Mouse (Mus musculus): Measurements from ENCODE around the gene Dhdds.

Dhdds gene

GRCm38 (mm10) chr4:133958884-133959283 is 41.8 kb downstream of the Dhdds start:
- no peak for DNase-seq (ENCODE audit: low read depth in 1 of 2, low spot score in 2 of 2)

DNA sequence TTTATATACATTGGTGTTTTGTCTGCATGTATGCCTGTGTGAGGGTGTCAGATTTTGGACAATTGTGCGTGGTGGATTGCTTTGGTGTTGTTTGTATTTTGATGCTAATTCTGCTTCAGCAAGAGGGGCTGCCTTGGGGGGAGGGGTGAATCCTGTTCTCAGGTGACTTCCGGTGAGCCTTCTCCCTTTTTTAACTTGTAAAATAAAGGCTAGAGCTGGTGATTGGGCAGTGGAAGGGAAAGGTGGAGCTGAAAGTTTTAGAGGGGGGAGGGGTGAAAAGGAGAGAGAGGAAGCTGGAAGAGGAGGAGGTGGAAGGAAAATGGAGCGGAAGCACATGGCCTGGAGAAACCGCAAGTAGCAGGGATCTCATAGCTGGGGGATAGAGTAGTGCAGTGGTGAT is 44.4 kb downstream of the Dhdds start:
- no peak for DNase-seq (ENCODE audit: low read depth in 1 of 2, low spot score in 2 of 2)

DNA sequence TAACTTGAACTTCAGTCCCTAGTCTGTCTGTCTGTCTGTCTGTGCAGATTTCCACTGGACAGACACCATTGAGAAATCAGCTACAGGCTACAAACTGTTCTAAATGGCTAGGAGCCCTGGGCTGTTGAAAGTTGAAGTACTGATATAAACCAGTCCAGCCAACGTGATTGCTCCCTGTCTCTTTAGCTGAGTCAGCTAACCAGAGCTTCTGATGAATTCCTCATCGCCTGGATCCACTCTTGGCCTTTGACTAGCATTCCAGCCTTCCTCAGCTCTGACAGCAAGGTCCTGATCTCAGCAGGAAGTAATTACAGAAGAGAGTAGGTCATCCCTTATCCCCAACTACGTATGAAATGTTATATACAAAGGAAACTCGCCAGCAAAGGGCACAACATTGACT is 54.0 kb downstream of the Dhdds start:
- no peak for DNase-seq (ENCODE audit: low read depth in 1 of 2, low spot score in 2 of 2)

GRCm38 (mm10) chr4:133943791-133944190 is 56.9 kb downstream of the Dhdds start:
- no peak for DNase-seq (ENCODE audit: low read depth in 1 of 2, low spot score in 2 of 2)

GRCm38 (mm10) chr4:133942679-133943078 is 58.0 kb downstream of the Dhdds start:
- no peak for DNase-seq (ENCODE audit: low read depth in 1 of 2, low spot score in 2 of 2)

DNA sequence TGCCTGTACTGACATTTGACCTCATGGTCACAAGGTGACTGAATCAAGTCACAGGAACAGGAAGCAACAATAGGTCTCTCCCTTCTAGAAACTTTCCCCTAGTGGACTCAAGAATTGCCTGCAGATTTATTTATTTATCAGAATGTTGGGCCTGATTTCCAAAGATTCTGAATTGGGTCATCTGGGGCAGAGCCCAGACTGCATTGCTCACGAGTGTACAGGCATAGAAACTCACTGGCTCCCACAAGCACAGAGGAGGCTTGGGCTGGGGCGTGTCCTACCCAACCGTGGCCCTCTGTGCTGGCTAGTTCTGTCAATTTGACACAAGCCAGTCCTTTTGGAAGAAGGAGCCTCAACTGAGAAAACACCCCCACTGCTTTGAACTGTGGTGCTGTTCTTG is 59.1 kb downstream of the Dhdds start:
- DNase-seq (ENCODE audit: low read depth in 1 of 2, low spot score in 2 of 2) = no peak

DNA sequence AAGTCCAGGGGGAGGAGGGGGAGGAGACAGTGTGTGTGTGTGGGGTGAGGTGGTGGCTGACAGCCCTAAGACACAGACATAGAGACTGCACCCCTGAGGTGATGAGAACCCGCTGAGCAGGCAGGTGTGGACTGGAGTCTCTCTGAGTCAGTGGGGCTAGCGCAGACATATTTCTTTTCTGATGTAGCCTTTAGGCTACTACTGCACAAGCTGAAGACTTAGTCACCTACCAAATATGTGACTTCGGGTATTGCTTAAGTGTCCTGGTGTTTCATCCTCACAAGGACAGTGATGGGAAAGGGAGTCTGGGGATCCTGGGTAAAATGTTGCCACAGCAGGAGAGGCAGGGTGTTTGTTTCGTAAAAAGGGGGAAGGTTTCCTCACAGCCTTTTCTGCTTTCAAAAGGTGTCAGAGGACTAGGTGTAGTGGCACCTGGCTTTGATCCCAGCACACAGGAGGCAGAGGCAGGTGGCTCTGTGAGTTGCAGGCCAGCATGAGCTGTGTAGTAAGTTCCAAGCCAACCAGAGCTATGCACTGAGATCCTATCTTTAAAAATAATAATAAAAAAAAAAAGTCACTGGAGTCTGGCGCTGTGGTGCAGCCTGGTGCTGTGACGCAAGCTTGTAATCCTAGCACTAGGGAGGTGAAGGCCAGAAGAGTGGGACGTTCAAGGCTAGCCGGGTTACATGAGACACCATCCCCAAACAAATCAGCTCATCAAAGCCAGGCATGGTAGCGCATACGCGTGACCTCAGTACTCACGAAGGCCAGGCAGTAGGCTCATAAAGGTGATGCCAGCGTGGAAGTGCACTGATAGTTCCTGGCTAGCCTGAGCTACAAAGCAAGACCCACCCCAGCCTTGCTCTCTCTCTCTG is 60.1 kb downstream of the Dhdds start:
- DNase-seq (ENCODE audit: low read depth in 1 of 2, low spot score in 2 of 2) = no peak

- DNase-seq (ENCODE audit: low read depth in 1 of 2, low spot score in 2 of 2) = no peak
These were observed 62.6 kb downstream of the Dhdds start for GRCm38 (mm10) chr4:133938077-133938476.

GRCm38 (mm10) chr4:133931785-133932184 is 68.9 kb downstream of the Dhdds start:
- DNase-seq (ENCODE audit: low read depth in 1 of 2, low spot score in 2 of 2) = no peak

- no peak for DNase-seq (ENCODE audit: low read depth in 1 of 2, low spot score in 2 of 2)
These were observed 69.4 kb downstream of the Dhdds start for GRCm38 (mm10) chr4:133931349-133931748.

- DNase-seq (ENCODE audit: low read depth in 1 of 2, low spot score in 2 of 2) = no peak
These were observed 71.4 kb downstream of the Dhdds start for GRCm38 (mm10) chr4:133929278-133929670.

GRCm38 (mm10) chr4:133928576-133929277 is 72.0 kb downstream of the Dhdds start:
- no peak for DNase-seq (ENCODE audit: low read depth in 1 of 2, low spot score in 2 of 2)

GRCm38 (mm10) chr4:133925204-133925603 is 75.5 kb downstream of the Dhdds start:
- no peak for DNase-seq (ENCODE audit: low read depth in 1 of 2, low spot score in 2 of 2)

DNA sequence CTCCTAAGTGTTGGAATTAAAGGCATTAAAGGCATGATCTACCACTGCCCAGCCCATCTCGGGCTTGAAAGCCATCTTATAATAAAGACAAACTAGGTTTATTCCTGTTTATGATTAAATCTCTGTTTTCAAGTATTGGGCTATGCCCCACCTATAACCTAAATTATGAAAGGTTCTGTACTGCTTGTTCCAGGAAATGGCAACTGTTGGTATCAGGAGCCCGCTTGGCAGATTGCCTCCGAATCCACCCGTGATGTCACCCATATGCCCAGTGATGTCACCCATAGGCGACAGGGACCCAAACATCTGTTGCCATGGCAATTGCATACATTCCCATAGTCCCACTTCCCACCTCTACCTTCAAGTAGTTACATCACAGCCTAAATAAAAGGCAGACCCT is 77.0 kb downstream of the Dhdds start:
- DNase-seq (ENCODE audit: low read depth in 1 of 2, low spot score in 2 of 2) = no peak

Measured in monocyte, adult 2 months (primary cell).